Mouse (Mus musculus): ENCODE measurements around the gene Shld1.

The Shld1 gene

DNA sequence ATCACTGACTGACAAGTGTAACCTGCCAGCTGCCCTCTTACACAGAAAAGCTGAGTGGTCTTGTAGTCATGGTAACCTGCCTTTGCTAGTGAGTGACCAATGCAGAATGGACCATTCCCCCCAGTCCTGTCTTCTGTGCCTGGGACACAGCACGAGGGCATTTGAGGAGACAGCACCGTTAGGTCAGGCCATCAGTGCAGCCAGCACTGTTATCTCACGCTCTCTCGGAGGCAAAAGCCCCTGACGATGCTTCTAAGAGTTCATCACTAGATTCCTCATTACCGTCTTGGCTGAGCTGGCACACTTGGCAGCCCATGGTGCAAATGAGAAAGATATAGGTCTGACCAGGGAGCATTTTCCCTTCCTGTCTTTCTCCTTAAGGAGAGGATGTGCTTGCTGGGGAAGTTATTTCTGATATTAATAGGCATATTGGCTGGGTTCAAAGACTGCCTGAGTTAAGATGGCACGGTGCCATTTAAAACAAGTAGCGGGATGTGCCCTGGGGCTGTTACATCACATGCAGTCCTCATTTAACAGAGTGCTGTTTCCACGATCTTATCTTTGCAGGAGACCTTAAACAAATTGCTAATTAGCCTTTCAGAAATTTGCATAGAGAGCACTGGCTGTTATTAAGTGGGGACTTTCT is 34.3 kb downstream of the Shld1 start:
- CTCF ChIA-PET, result interaction anchor here (1.3 kb wide), 1 partner anchor 203 kb away, joined by 3 read pairs; no protein-coding TSS in a partner anchor

- CTCF ChIA-PET, result no interaction called here
Observed at GRCm38 (mm10) chr2:132721844-132722243, 35.1 kb downstream of the Shld1 start.

DNA sequence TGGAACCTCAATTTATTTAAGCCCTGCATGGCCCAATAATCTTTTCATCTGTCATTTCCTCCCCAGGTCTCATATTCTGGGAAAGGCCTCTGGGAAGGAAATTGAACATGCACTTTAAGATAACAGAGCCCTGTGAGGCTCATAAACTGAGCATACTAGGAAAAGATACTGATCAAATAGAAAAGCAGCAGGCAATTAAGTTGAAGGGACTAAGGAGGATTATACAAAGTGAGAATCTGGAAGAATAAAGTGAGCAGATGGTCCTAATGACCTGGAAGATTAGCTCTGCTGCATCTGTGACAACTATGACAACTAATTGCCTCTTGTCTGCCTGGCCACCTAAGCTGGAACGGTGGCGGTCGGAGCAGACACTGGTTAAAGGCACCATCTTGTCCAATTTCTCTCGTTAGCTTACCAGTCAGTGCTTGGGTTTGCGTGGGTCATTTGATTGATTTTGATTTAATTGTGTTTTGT is 37.3 kb downstream of the Shld1 start:
- CTCF ChIA-PET, result no interaction called here

GRCm38 (mm10) chr2:132724561-132724960 is 37.8 kb downstream of the Shld1 start:
- CTCF ChIA-PET, result no interaction called here

- CTCF ChIA-PET, result no interaction called here
Observed at GRCm38 (mm10) chr2:132725376-132725905, 38.7 kb downstream of the Shld1 start.

DNA sequence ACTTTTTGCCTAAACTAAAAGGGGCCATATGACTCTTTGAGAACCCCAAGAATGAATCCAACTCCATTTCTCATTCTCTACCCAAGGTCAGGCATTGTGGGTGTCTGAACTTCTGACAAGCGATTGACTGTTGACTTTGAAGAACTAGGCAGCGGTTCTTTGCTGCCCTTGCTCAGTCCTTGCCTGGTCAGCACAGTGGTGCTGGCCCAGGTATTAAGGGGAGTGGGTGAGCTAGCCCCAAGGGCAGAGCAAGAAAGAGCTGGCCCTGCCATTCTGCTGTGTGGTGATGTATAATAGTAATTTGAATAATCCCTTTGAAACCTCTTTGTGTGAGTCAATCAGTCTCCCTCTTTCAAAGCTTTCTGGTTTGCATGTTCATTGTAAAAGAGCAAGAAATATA is 39.4 kb downstream of the Shld1 start:
- CTCF ChIA-PET, result interaction anchor here (0.7 kb wide), 1 partner anchor 31 kb away, joined by 5 read pairs; no protein-coding TSS in a partner anchor

DNA sequence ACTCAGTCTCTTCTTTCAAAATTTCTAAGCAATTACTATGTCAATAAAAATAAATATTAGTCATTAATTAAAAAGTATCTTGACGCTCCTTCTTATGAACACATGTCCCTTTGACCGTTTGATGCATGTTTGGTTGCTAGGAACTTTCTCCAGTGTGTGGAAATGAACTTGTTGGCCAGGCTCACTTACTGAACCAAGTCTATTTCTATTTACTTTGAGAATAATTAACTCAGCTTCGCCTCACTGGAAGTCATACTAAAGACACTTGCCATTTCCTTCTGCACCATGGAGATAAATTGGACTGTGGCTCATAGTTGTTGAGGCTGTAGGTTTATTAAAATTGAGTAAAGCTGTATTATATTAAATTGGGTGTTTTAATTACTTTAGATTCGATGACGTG is 46.2 kb downstream of the Shld1 start:
- CTCF ChIA-PET, result no interaction called here

DNA sequence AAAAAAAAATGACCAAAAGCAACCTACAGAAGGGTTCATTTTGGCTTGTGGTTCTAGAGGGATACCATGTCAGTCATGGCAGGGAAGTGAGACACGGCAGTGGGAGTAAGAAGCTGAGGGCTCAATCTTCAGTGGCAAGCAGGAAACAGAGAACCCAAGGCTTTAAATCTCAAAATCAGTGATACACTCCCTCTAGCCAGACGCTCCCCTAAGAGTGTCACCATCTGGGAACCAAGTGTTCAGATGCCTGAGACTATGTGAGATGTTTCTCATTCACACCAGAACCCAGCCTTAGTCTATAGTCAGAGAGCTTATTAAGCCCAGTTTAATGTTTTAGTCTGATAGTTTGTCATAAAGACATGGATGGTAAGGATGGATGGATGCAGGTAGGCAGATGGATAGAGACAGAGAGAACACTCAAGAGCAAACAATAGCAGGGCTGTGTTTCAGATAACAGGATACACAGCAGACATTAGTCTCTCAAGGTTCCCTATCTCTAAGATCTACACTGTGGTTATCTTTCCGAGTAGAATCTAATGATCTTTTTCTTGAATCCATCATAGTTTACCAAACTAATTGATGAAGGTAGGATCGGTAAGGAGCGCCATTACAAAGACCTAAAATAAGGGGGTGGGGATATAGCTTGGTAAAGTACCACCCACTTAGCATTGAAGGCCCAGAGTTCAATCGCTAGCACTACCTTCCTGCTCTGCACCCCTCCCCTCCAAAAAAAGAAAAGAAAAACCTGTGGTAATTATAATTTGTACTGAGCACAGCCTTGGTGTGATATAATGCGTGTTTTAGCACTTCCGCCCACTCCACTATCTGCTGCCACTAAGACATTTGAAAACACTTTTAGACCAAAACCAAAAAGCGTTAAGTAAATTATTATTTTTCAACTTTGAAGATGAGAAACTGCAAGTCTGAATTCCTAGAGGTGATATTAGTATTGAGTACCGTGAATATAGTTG is 47.2 kb downstream of the Shld1 start:
- CTCF ChIA-PET, result interaction anchor here (0.7 kb wide), 1 partner anchor 722 kb away, joined by 6 read pairs; no protein-coding TSS in a partner anchor

DNA sequence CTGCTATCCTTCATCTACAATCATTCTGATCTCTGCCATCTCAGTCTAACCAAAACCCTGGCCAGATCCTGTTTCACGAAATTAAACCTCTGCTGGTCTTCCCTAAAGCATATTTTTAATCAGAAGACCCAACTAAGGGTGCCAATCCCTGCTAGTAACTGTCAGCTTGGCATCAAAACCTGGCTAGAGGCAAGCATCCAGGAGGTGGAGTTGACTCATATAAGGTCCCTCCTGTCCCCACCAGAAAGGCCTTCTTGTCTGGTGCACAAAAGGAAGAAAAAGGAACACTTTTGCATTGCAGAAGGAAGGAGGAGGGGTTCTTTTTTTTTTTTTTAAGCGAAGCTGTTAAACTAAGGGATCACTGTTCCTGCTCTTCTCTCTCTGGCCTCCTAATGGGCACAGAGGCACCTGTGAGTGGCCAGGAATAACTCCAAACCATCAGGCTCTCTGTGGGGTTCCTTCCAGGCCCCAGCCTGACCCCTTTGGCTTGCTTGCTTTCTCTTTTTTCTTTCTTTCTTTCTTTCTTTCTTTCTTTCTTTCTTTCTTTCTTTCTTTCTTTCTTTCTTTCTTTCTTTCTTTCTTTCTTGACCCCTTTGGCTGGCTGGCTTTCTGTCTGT is 52.2 kb downstream of the Shld1 start:
- CTCF ChIA-PET, result no interaction called here

DNA sequence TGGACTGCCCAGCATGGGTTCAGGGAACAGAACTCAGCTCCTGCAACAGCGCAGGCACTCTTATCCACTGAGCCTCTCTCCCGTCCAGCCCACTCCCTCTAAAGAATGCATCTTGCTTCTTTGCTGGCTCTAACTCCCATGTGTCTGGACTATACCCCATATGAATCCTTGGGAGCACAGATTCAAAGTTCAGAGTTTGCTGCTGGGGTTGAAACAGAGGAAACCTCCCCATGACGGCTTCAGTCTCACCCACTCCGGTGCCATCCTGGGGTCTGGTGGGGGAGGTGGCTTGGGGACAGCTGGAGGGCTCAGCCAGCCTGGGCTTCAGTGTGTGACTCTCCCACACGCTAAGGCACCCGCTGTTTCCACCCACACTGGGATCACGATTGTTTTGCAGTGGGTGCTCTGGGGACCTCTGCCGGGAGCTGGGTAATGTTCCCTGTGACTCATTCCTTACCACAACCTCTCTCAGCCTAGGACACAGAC is 55.2 kb downstream of the Shld1 start:
- CTCF ChIA-PET, result no interaction called here

DNA sequence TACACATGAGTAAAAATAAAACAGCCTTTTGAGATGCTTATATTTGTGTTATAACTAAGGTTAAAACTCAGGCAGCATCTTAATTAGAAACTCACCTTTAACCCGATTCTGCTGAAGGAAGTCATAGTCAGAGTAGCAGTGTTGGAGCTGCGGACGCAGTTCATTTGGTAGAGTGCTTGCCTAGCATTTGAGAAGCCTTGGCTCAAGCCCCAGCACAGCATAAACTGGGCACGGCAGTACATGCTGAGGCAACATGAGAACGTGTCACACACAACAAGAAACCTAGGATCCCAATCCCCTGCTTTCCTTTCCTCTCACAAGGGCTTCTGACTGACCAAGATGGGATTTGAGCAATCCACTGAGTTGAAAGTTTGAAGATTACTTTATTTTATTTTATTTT is 58.1 kb downstream of the Shld1 start:
- CTCF ChIA-PET, result no interaction called here

- CTCF ChIA-PET, result no interaction called here
Observed at GRCm38 (mm10) chr2:132746108-132746507, 59.4 kb downstream of the Shld1 start.

- CTCF ChIA-PET, result no interaction called here
Observed at GRCm38 (mm10) chr2:132750726-132751125, 64.0 kb downstream of the Shld1 start.

- CTCF ChIA-PET, result no interaction called here
Observed at GRCm38 (mm10) chr2:132751141-132752066, 64.7 kb downstream of the Shld1 start.

DNA sequence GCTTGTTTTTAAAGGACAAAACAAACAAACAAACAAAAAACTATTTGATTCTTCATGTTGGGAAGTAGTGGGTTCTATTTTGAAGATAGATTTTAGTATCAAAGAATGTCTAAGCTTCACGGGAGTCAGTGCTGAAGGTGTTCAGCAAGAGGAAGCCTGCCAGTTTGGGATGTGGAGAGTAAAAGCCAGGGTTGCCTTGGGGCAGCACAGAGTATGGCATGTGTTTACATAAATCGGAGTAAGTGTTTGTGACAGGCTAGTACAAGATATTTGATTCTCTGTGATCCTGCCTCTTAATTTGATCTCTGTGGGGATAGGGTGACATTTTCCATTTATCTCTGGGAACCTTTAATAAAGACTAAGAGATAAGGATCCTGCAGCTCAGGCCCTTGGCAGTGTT is 65.7 kb downstream of the Shld1 start:
- CTCF ChIA-PET, result no interaction called here

DNA sequence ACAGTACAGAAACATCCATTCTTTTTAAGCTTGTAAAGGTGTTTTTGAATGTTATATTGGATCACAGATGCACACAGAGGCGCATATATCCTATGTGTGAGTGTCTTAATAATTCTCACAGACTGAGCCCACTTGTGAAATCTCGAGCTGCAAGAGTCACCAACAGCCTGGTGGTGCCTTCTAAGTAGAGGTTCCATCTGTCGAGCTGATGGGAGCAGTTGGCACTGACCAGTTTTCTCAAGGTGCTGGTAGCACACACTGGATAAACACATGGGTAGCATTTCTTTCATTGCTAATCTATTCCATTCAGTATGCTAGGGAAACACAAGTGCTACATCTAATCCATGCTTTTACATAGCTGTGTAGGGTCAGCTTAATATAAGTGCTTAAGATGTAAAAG is 66.4 kb downstream of the Shld1 start:
- CTCF ChIA-PET, result no interaction called here

DNA sequence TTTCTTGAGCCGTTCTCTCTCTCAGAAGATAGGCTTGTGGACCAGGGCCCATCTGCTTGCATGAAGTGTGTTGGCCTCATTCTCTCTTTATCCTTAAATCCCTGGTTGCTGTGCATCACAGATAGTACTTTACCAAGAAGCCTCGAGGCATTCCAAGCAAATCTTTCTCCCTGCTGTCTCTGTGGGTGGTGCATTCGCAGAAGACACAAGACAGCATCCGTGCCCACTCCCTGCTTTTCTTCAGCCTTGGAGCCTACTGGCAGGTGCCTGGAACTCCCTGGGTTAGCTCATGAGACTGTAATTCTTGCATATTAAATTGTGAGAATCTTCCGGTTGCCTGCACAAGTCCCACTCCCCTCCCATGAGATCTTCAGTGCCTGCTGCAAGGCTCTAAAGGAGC is 71.2 kb downstream of the Shld1 start:
- CTCF ChIA-PET, result no interaction called here

DNA sequence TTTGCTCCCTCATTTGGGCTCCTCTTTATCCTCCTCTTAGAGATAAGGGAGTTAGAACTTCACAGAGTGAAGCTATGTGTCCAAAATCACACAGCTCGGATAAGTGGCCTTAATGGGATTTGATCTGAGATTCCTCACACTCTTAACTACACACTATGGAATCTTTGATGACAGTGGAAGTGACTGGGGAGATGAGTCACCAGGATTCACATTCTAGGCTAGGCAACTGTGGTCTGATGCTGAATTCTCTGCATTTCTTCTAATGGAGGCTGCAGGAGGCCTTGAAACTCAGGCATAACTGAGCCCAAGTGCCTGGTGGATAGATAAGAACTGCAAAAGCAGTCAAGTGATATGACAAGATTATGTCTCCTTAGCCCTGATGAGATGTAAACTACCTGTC is 84.1 kb downstream of the Shld1 start:
- CTCF ChIA-PET, result no interaction called here

GRCm38 (mm10) chr2:132780978-132781377 is 94.2 kb downstream of the Shld1 start, which contains the start of gene Chgb:
Gene Chgb, plus strand, starts transcription at chr2:132781278.
- CTCF ChIA-PET, result interaction anchor here (0.5 kb wide), 1 partner anchor 412 kb away, joined by 3 read pairs; no protein-coding TSS in a partner anchor

- CTCF ChIA-PET, result interaction anchor here (0.5 kb wide), 1 partner anchor 412 kb away, joined by 3 read pairs; no protein-coding TSS in a partner anchor
Observed at GRCm38 (mm10) chr2:132781439-132782068, 94.8 kb downstream of the Shld1 start.
